Comparison of ENCODE assay signal across 25 mouse cellular contexts in genomic region chr14:20110945-20111344, GRCm38 (mm10).
"Had no signal": no experiment of that assay in that cellular context is flagged by ENCODE, and none has a peak within 500 bp of the region (broad histone marks: within the 10 kb centered on the region; RNA-seq: fewer than 3 reads in every experiment).

No protein-coding gene starts in this region.

- H3K9me3 ChIP-seq: heart, embryonic 15.5 days; hindbrain, embryonic 15.5 days; kidney, embryonic 15.5 days; limb, embryonic 13.5 days; limb, embryonic 15.5 days; liver, embryonic 12.5 days had no signal

- H3K4me3 ChIP-seq: heart, adult 2 months; heart, embryonic 13.5 days; heart, embryonic 15.5 days; hindbrain, embryonic 13.5 days; hindbrain, embryonic 15.5 days; kidney, embryonic 15.5 days; limb, embryonic 13.5 days; limb, embryonic 15.5 days; liver, embryonic 12.5 days had no signal

- DNase-seq: forebrain, postnatal 0 days; gastrocnemius, postnatal 14 days; gastrocnemius, postnatal 36 days; heart, adult 2 months; heart, postnatal 14 days; heart, postnatal 36 days; kidney, adult 11 months; kidney, adult 2 months; kidney, adult 9 months; kidney, postnatal 14 days; kidney, postnatal 36 days; layer of hippocampus, adult 9-11 months; layer of hippocampus, postnatal 36 days; left cerebral cortex, postnatal 4 days had no signal

- H3K9ac ChIP-seq: forebrain, postnatal 0 days; heart, embryonic 13.5 days; heart, embryonic 15.5 days; hindbrain, embryonic 13.5 days; hindbrain, embryonic 15.5 days; kidney, embryonic 15.5 days; limb, embryonic 13.5 days; limb, embryonic 15.5 days; liver, embryonic 12.5 days had no signal

- H3K4me2 ChIP-seq: heart, embryonic 11.5 days; heart, embryonic 13.5 days; heart, embryonic 15.5 days; hindbrain, embryonic 13.5 days; hindbrain, embryonic 15.5 days; kidney, embryonic 15.5 days; limb, embryonic 13.5 days; limb, embryonic 15.5 days; liver, embryonic 12.5 days had no signal

- H3K4me1 ChIP-seq: heart, embryonic 15.5 days; hindbrain, embryonic 13.5 days; hindbrain, embryonic 15.5 days; limb, embryonic 13.5 days had no signal

- H3K27ac ChIP-seq: heart, adult 2 months; heart, embryonic 13.5 days; heart, embryonic 15.5 days; hindbrain, embryonic 13.5 days; hindbrain, embryonic 15.5 days; hindbrain, postnatal 0 days; kidney, embryonic 15.5 days; kidney, postnatal 0 days; limb, embryonic 13.5 days; limb, embryonic 15.5 days; liver, embryonic 12.5 days had no signal

- H3K36me3 ChIP-seq: heart, embryonic 13.5 days; heart, embryonic 15.5 days; hindbrain, embryonic 13.5 days; hindbrain, embryonic 15.5 days; kidney, embryonic 15.5 days; limb, embryonic 13.5 days; limb, embryonic 15.5 days; liver, embryonic 12.5 days had no signal

- ATAC-seq: forebrain, postnatal 0 days; hindbrain, postnatal 0 days; liver, embryonic 12.5 days had no signal

- H3K27me3 ChIP-seq: heart, embryonic 13.5 days; hindbrain, embryonic 15.5 days; kidney, embryonic 15.5 days; limb, embryonic 15.5 days; liver, embryonic 12.5 days had no signal
